Mouse (Mus musculus): ENCODE data around the gene Wwp2.
A peak's percentile ranks its signal among the peaks of the same experiment; 100 is the strongest.
"Not testable (repeated sequence)": the region's sequence is repeated elsewhere in the genome, so short reads cannot be mapped to it uniquely, and the experiment has no call there.

The Wwp2 gene

DNA sequence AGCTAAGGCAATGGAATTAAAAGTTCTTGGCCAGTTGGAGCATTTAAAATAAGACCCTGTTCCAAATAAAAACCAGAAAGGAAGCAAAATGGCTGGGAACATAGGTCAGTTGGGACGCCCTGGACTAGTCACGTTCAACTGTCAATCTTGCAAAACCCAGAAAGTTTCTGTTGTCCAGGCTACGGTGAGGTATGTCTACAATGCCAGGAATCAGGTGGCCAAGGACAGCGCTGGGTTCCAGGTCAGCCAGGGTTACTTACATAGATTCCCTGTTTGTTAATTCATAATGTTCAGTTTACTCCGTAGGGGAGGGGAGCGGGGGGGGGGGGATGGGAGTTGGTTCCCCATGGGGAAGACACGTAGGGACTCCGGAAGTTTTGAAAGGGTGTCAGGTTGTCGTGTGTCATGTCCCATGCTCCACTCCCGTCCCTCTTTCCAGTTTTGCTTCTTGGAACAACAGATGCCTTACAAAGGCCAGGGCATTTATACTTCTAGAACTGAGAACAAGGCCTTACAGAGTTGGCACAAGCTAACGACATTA, 674 bp upstream of the Wwp2 start:
- no peak for DNase-seq

DNA sequence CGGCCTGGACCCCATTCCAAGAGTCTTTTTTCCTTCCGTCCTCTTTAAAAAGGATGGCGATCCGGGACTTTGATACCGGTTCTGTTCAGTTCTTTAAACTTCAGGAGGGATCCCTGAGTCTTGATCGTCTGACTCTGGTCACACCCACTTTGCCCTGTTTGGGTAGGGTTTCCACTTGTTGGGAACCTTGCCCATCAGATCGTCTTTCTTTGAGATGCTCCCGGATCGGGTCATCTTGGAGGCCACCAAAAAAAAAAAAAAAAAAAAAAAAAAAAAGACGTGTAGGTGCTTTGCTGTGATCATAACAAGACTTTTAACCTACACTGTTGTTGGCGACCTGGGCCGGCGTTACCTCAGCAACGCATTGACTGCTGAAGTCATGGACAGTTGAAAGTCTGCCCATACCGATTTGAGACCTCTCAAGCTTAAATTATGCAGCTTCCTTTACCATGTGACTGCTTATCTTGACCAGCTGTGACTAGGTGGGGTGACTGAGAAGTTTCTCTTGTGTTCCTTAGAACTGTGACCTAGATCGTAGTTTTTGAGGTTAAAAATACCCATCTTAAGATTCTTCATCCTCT, 766 bp downstream of the Wwp2 start:
- DNase-seq: peak in 1 of 2 experiments; percentile 20

DNA sequence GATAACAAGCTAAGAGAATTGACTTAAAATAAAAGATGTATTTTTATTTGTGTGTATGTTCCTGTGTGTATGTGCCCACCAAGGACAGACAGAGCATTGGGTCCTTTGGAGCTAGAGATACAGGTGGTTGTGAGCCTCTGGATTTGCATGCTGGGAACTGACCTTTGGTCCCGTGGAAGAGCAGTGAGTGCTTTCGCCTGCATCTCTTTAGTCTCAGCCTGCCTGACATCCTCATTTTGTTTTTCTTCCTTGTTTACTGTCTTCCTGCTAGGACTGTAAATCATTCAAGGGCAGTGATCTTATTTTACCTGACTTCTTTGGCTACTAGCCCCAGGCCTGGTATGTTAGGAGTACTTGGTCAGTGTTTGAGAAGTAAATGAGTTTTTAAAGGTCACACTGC, 1.5 kb downstream of the Wwp2 start:
- DNase-seq: no peak

DNA sequence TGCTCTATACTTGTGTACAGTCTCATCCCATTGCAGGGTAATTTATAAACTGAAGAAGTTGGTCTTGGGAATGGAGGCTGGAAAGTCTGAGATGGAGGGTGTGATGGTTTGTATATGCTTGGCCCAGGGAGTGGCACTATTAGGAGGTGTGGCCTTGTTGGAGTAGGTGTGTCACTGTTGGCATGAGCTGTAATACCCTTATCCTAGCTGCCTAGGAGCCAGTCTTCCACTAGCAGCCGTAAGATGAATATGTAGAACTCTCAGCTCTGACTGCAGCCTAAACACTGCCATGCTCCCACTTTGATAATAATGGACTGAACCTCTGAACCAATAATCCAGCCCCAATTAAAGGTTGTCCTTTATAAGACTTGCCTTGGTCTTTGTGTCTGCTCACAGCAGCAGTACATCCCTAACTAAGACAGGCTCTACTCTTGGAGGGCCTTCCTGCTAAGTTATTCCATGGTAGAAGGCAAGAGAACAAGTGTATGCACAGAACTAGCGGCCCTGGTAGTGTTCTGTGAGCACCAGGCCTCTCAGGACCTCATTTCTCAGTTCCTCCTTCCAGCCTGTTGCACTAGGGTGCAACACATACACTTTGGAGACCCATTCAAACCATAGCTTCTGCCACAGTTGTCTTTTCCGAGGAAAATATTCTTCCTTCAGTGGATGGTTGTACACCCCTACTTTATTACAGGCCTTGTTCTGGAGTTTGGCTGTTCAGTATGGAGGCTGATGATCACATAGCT, 3.9 kb downstream of the Wwp2 start:
- DNase-seq: no peak

DNA sequence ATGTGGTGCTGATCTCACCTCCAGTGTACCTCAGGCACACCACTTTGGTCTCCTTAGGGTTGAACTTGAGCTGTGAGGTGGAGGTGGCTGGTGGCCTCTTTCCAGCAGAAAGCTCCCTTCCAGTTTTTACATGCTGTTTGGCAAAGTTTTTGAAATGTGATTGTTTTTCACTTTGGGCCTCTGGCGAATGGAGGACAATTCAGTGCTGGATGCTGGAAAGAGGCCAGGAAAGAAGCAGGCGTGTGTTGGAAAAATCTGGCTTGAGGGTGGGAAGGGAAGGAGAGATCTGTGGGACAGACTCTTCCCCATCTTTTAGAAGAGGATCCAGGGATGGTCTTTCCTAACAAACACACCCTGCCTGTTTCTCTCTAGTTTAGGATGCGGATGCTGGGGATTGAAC, 8.5 kb downstream of the Wwp2 start:
- no peak for DNase-seq

DNA sequence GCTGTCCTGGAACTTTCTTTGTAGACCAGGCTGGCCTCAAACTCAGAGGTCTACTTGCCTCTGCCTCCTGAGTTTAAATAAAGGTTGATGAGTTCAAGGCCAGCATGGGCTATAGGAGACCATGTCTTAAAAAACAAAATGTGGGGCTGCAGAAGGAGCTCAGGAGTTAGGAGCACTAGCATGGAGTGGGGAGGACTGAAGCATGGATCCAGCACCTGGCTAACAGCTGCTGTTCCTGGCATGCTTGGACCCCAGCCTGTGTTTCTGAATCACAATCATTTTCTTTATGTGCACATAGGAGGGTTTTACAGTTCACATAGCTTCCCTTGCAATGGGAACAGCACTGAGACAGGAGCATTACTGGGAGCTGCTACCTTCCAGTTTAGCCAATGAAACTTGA, 11.5 kb downstream of the Wwp2 start:
- no peak for DNase-seq

DNA sequence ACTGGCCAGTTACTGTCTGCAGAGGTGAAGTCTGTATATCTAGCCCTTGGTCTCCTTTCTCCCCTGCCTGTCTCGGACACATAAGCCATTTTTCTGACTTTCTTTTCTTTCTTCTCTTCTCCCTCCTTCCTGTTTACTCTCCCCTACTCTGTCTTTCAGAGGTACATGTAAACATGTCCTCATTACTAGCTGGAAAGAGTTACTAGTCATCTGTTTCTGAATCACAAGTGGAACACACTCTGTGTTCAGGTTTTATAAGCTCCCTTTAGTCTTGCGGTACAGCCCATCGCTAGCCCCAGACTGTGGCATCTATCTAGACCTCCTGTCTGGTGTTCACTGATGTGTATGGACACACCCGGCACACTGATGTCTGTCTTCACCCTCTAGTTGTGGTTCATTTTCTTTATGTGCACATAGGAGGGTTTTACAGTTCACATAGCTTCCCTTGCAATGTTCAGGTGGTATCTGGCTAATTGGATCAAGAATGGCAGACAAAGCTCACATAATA, 12.3 kb downstream of the Wwp2 start:
- DNase-seq: no peak

DNA sequence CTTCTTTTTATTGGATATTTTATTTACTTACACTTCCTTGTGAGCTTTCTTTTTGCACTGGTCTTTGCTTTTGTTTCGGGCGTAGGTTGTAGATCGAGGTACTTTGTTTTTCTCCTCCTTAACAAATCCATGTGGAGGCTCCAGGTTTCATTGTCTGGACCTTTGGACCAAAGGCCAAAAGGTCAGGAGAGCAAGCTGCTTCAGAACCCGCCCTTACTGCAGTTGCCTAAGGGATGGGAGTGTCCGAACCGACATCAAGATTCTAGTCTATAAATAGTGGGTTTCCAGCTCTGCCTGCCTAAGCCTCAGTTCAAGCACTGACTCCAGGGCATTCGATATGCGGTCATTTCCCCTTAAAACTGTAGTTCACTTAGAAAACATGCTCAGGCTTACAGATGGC, 13.0 kb downstream of the Wwp2 start:
- DNase-seq: no peak

DNA sequence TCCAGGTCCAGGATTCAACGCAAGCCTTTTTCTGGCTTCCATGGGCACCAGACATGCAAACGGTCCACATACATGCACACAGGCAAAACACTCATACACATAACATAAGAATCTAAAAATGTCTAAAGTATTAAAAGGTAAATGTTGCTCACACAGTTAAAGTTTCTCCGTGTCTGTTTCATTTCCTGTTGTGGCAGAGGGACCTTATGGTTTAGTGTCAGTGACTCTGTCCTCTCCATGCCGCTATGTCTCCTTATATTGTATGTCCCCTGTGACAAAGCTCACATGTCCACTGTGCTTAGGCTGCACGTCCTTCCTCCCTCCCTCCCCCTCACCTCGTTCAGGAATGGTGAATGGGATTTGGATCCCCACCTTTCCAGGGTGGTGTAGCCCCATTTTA, 13.5 kb downstream of the Wwp2 start:
- no peak for DNase-seq

DNA sequence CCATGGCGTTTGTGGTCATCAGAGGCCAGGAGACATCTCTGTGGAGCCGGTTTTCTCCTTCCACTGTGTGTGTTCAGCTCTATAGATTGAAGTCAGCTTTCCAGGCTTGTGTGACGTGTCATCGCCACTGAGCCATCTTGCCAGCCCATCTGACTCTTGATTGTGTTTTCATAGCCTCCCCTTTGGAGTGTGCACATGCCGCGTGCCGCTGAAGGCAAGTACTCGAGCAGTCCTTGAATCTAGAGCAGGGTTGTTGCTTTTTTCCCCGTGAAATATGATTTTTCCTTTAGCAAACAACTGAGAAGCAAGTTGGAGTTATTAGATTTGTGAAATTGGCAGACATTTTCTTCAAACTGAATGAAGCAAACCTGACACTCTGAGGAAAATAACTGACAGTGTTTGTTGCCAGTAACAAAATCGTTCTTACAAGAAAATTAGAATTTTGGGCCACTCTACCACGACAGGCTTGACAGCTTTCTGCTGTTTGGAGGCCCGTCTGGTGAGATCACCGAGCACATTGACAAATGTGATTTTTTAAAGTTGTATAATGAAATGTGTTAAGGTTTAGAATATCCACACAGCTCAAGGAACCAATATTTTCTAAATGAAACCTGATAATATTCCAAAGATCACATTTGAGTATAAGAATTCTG, 15.4 kb downstream of the Wwp2 start:
- no peak for DNase-seq

DNA sequence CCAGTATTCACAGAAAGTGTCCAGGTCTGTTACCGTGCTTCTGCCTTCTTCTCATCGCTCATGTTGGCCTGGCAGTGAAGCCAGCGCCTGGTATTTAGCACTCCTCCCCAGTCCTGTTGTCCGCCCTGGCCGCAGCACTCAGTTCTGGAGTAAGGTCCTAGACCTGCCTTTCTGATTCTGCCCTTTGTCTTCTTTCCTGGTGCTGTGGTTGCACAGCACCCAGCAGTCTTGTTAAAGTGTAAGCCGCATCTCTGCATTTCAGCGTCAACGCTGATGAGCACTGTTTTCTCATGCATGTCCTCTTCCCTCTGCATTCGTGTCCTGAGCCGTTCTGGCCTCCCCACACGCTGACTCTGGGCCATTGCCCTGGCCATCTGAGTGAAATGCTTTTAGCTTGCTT, 17.2 kb downstream of the Wwp2 start:
- DNase-seq: no peak

DNA sequence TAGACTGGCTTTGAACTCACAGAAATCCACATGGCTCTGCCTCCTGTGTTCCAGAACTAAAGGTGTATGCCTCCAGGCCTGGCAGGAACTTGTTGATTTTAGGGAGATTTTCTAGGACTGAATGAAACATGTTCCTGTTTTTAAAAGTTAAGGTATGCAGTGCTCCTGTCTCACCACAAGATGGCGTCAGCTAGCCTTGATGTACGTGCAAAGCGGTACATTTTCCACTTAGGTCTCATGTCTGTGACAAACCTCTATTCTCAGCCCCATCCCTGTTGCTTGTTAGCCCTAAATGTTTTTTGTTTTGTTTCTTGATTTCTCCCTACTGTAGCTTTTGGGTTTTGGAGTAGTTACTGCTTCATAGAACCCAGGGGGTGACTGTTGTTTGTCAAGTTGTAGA, 19.1 kb downstream of the Wwp2 start:
- peak; percentile 33 to 42 for DNase-seq

DNA sequence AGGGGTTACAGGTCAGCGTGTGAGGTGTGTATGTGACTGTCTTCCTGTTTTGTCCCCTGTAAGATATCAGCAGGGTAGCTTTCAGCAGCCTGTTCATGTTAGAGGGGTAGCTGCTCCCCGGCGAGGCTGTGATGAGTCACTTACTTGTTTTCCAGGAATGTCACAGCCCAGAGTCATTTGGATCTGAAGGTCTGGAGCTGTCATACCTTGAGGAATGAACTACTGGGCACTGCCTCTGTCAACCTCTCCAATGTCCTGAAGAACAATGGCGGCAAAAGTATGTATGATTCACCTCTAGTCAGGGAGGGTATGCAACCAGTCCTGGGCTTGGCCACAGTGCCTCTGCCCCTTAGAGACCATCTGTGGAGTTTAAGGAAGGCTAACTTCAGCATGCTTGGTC, 21.6 kb downstream of the Wwp2 start:
- no peak for DNase-seq

DNA sequence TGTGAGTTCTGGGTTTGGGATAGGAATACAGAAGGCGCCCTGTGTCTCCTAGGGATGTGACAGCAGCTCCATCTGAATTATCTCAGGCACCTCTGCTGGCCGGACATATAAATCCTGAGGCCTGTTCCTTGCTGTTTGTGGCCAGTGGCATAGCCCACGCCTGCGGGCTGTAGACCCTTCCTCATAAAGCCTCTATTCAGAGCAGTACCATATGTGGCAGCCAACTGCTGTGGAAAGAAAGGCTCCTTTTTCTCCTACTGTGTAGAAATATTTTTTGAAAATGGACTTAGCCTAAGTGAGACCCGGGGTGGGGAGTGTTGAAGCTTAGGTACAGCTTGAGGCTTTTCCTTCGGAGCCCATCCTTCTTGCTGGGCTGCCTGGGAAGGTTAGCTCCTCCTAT, 22.1 kb downstream of the Wwp2 start:
- DNase-seq: no peak

DNA sequence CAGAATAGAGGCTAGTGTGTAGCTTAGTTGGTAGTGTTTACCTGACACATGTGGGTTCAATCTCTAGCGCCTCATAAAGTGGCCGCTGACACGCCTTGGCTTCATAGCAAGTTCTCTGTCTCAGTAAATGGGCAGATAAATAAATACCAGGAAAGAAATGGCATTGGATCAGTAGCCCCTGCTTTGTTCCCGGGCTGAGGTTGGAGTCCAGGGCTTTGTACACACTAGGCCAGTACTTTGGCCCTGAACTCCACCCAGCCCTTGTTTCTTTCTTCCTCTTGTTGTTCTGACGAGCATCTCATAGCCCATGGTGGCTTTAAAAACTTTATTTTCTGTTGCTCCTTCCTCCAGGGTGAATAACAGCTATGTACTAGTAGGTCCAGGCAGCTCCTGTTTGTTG, 26.3 kb downstream of the Wwp2 start:
- DNase-seq: no peak

DNA sequence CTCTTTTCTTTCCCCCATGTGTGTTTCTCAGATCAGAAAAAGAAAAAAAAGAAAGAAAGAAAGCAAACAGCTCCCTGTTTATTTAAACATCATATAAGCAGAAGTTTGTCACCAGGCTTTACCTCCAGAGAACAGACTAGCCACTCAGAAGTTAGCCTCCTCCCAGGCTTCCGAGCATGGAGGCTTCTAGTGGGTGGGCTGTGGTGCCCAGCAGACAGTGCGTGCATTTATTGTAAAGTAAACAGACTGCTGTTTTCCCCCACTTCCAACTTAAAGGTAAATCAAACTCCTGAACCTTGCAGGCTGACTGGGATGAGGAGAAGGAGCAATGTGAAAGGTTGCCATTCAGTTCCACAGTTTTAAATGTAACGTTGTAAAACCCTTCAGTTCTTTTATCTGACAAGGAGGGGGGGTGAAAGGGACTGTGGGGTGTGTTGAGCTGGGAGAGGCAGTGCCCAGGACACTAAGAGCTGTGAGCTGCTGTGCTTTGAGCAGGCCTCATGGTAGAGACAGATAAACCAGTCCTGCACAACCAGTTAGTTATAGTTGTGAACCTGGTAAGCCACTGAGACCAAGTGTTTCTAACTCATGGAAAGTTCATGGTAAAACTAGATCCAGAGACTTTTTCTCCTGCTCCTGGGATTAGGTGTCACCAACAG, 29.3 kb downstream of the Wwp2 start:
- DNase-seq: no peak

DNA sequence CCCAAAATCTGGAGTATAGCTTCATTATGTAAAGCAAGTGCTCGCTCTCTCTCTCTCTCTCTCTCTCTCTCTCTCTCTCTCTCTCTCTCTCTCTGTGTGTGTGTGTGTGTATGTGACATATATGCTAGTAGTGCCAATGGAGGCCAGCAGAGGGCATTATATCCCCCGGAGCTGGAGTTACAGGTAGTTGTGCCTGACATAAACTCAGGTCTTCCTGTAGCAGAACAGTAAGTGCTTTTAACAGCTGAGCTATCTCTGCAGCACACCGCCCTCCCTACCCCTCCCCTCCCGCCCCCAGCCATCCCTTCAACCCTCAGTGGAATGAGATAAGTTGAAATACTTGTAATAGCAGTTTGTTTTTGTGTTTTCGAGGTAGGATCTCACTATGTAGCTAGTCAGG, 30.5 kb downstream of the Wwp2 start:
- no peak for DNase-seq

DNA sequence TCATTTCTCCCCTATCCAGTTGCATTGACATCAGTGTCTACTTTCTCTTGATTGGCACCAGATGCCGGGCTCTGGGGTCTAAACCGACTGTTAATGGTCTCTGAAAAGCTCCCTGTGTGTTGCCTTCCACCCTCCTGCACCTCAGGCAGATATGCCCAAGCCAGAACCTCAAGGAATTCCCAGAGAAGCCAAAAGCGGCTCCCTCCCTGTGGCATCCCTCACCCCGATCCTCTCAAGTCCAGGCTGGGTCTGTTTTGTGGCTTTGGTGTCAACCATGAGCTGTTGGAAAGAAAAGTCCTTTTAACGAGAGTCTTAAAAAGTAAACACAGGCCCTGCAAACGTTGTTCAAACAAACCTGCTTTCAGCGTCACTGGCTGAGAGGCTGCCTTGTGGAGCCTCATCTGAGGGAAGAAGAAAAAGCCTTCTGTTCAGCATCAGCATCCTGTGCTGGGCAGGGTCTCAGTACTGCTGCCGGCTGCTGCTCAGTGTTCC, 32.7 kb downstream of the Wwp2 start:
- DNase-seq: no peak

DNA sequence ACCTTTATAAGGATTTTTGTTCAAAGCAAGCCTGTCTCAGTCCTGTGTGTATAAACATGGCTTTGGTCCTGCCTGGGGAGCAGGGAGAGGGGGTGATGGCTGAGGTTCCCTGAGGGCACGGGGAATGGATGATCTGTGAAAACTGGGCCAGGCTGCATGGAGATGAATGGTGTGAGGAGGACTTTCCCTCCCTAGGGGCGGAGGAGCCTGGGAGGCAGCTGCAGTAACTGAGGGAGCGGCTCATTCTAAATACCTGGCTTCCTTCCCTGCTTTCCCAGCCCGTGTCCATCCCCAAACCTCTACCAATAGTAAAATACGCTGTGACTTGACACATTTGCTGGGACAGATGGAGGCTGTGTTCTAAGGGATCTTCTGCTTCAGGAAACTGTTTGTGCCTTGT, 34.1 kb downstream of the Wwp2 start:
- no peak for DNase-seq

DNA sequence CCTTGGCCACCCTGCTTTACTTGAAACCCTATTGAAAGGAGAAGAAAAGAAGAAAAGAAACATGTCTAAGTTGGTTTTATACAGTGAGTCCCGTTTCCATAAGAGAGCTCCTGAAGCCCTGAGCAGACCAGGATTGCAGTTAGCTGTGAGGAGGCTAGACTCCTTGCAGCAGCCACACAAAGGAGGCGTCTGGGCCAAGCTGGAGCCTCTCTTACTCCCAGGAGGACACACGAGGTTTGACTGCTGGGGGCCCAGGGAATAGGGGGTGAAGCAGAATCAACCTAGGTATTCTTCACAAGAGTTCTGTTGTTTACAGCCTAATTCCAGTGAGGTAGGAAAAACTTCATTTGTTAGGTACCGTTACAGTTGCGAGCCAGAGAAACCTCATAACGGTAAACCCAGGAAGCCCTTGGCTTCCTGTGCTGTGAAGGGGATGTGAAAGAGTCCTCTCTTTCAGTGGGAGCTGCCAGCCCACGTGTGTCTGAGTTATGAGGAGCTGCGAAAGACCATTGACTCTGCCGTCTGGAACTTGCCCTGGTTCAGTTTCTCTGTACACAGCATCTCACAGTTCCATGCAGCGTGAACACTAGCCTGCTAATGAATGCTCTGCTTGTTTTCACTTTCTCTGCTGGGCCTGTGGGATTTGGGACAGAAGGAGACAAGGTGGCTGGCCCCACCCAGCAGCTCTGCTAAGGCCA, 36.4 kb downstream of the Wwp2 start:
- DNase-seq: no peak

DNA sequence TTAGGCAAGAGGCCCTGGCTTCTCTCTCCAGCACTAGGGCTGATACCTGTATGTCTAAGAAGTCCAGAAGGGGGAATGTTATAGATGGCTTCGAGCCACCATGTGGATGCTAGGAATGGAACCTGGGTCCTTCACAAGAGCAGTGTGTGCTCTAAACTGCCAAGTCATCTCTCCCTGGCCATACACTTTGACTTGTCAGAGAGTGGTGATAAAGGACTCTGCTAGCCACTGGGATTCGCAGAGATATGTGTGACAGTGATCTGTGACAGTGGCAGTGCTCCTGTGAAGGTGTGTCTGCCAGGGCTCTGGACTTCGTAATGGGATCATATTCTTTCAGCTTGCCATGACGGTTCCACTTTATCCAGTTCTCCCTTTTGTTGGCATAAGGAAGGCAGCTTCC, 37.2 kb downstream of the Wwp2 start:
- no peak for DNase-seq

DNA sequence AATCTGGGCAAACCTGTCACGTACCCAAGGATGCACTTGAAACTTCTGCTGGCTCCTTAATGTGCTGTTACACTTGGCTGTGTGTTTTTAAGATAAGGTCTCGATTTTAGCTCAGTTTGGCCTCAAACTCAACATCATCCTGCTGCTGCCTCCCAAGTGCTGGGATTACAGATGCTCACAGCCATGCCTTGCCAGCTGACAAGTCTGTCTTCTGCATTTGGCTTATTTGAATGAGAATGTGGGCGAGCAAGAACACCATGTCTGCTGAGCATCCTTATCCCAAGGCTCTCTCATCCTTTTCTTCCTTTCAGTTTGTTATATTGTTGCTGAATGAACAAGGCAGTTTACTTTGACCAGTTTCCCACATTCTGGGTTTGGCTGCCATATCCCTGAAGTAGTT, 39.4 kb downstream of the Wwp2 start:
- no peak for DNase-seq

DNA sequence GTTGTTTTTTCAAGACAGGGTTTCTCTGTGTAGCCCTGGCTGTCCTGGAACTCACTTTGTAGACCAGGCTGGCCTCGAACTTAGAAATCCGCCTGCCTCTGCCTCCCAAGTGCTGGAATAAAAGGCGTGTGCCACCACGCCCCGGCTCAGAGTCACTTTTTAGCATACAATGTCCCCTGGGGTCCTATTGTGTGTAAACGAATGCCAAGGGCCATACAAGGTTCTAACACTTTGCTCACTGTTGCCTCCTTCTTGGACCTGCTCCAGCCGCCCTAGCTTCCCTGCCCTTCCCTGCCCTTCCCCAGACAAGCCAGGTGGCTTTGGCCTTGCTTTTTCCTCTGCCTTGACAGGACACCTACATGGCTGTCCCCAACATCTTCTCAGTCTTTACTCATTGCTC, 40.6 kb downstream of the Wwp2 start:
- DNase-seq: not testable (repeated sequence)

All from cerebellum, adult 18-20 months (tissue).